Mouse (Mus musculus): ENCODE results near the gene Qrich1.

Gene Qrich1

DNA sequence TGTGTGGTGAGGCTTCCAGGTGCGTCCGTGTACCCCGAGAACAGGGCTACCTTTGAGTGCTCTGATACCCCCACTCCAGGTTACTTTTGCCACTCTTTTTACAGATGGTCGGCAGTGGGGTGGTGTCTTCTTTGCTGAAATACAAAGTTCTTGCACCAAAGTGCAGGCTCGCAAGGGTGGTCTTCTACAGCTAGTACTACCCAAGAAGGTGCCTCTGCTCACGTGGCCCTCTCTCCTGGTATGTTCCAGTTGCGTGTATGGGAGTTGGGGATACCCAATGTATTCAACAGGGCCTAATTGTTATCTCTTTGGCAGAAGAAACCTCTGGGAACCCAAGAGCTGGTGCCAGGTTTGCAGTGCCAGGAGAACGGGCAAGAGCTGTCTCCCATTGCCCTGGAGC is 23.4 kb upstream of the Qrich1 start:
- DNase-seq, result no peak

DNA sequence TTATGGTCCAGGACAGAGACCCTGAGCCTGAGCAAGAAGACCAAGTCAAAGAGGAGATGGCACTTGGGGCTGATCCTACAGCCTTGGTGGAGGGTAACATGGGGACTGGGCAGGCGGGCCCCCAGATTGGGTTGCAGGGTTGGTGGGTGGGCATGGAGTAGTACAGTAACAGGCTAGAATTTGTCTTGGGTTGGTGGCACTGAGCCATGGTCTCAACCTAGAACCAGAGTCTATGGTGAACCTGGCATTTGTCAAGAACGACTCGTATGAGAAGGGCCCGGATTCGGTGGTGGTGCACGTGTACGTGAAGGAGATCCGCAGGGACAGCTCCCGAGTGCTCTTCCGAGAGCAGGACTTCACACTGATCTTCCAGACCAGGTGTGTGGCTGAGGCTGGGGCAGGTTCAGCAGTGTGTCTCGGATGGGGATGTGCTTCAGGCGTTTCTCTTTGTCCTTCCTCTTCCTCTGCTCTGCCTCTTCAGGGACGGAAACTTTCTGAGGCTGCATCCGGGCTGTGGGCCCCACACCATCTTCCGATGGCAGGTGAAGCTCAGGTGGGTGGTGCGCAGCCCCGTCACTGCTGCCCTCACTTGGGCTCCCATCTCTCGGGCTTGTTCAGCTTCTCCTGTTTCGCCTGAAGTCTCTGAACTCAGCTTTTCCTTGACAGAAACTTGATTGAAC is 22.3 kb upstream of the Qrich1 start:
- no peak for DNase-seq

DNA sequence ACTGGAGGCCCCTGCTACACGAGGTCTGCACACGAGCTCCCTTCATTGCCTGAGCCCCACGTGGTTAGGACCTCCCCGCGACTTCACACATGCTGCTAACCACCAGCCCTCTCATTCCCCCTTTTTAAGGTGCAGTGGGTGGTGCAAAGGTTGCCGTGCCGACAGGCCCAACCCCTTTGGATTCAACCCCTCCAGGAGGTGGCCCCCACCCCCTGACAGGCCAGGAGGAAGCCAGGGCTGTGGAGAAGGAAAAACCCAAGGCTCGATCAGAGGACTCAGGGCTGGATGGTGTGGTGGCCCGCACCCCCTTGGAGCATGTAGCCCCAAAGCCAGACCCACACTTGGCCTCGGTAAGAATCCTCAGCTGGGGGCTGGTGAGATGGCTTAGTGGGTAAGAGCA is 21.7 kb upstream of the Qrich1 start:
- no peak for DNase-seq

DNA sequence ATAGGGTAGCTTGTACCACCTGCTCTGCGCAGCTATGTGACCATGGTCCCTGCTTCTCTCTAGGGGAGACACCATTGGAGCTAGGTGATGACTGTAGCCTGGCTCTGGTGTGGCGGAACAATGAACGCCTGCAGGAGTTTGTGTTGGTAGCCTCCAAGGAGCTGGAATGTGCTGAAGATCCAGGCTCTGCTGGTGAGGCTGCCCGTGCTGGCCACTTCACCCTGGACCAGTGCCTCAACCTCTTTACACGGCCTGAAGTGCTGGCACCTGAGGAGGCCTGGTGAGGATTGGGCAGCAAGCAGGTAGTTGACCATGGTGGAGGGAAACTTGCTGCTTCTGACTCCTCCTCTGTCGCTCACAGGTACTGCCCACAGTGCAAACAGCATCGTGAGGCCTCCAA is 17.4 kb upstream of the Qrich1 start:
- DNase-seq, result no peak

DNA sequence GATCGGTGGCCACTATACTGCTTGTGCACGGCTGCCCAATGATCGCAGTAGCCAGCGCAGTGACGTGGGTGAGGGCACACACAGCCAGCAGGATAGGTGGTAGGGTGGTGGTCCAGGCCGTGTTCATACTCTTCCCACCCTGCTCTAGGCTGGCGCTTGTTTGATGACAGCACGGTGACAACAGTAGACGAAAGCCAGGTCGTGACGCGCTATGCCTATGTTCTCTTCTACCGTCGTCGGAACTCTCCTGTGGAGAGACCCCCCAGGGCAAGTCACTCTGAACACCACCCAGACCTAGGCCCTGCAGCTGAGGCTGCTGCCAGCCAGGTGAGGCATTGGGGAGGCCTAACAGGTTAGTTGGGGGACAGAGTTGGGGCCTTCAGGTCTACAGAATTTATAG is 16.7 kb upstream of the Qrich1 start:
- no peak for DNase-seq

DNA sequence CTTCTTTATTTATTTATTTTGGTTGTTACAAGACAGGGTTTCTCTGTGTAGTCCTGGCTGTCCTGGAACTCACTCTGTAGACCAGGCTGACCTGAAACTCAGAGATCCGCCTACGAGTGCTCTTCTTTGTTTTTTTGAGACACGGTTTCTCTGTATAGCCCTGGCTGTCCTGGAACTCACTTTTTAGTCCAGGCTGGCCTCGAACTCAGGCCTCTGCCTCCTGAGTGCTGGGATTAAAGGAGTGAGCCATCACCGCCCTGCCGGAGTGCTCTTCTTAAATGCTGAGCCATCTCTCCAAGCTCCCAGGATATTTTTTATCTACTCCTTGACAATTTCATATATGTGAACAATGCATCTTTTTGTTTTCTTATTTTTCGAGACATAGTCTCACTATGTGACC is 9.7 kb upstream of the Qrich1 start:
- no peak for DNase-seq

DNA sequence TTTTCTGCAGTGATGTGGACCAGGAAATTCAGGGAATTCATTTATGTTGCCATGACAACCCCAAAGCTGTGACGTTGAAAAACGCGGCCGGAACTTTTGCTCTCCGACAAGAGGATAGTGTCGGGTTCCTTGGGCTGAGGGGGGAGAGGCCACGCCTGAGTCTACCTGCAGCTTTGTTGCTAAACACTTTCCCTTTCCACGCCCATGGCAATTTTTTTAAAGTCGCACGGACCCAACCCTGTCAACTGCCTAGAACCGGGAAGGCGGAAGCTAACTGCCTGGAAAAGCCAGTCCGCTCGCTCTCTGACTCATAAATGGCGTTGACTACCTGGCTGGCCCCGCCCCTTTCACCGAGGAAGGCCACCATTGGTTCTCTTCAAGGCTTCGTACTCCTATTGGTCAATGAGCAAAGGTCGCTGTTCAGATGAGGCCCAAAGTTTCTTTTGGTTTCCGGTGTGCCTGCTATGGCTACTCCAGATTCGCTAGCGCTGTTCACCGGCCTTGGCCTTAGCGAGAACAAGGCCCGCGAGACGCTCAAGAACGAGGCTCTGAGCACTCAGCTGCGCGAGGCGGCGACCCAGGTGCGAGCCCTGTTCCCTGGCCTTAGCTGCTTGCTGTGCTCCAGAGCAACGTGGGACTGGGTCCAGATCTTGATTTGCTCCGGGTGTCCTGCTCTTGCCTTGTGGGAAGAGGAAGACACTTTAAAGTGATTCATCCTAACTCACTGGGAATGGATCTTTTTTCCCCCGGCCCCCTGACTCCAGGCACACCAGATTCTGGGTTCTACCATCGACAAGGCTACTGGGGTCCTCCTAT is 8.8 kb upstream of the Qrich1 start, which contains the start of gene Qars:
TSS of gene Qars (plus strand) at position 88 of the 816 bp plus-strand sequence.
- DNase-seq, result peak; percentile 99

DNA sequence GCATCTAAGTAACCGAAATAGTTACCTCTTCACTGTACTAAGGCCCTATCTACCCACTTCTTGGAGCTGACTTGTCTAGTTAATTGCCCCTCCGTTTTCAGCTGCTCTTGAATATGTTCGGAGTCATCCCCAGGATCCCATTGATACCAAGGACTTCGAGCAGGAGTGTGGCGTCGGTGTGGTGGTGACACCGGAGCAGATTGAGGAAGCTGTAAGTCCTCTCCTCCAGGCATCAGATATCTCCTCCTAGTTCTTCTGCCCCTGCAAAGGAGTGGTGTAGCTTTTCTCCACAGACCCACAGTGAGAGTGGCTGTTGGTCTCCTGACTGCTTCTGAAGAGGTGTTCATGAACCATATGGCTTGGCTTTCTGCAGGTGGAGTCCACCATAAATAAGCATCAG is 7.8 kb upstream of the Qrich1 start:
- no peak for DNase-seq

DNA sequence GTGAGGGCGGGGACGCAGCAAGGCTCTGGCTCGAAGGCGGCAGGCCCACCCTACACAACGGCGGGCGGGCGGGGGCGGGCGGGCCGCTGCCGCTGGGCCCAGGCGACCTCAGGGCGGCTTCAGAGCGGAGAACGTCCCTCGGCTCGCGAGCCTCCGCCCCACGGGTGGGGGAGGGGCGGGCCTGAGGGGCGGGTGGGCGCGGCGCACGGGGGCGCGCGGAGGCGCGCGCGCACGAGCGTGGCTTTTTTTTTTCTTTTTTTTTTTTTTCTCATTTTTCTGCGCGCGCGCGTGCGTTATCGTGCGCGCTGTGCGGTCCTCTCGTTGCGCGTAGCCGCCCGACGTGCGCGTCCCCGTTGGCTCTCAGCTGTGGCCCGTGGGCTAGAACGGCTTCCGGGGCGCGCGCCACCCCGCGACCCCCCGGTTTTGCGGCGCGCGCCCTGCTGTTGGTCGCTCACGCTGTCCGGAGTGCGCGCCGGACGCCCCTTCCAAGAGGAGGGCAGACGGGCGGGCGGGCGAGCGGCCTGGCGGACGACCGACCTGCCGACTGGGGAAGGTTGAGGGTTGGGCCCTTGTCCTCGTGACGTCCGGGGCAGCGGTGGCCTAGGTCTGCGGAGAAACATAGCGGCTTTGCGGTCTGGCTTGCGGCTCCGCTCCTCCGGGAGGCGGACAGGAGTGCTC is 786 bp downstream of the Qrich1 start:
- peak; percentile 80 for DNase-seq

DNA sequence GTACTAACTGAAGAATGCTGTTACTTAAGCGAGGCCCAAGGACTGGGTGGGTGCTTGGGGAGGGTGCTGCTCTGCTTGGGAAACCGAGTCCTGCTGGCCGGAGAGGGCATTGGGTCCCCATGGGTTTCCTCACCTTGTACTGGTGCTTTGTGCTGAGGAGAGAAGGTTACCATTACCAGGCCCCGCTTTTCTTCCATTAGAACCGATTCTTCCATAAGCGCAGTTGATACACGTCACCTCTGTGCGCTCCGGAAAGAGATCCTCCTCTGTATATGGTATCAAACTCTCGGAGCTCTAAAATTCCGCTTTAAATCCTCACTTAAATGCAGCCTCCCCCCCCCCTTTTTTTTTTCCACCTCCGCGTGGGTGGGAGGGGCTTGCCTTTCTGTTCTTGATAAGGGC is 1.3 kb downstream of the Qrich1 start:
- no peak for DNase-seq

DNA sequence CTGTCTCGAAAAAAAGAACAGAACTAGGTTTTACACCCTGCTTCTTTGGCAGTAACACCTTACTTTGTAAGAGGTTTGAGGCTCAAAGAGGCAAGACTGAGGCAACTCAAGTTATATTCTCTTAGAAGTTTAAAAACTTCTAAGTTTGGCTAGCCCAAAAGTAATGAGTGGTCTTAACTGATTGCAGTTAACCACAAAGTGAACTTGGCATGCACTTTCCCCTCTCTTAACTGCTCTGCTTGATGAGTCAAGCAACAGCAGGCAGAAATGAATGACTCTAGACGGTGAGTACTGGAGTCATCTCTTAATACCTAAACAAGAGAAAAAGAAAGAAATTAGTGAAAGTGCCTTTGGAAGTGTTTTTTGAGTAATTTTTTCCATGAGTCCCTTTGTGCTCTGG is 5.0 kb downstream of the Qrich1 start:
- no peak for DNase-seq

DNA sequence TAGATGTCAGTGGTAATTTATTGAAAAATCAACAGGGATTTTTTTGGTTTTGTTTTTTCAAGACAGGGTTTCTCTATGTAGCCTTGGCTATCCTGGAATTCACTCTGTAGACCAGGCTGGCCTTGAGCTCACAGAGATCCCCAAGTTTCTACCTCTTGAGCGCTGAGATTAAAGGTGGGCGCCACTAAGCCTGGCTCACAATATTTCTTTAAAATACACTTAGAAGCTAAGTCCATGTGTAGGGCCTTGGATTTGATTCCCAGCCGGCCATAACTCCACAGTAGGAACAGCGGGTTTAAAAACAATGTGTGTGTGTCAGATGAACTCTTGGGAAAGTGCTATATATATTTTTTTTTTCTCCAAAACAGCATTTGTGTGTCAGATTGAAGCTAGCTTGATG is 6.7 kb downstream of the Qrich1 start:
- DNase-seq, result no peak

DNA sequence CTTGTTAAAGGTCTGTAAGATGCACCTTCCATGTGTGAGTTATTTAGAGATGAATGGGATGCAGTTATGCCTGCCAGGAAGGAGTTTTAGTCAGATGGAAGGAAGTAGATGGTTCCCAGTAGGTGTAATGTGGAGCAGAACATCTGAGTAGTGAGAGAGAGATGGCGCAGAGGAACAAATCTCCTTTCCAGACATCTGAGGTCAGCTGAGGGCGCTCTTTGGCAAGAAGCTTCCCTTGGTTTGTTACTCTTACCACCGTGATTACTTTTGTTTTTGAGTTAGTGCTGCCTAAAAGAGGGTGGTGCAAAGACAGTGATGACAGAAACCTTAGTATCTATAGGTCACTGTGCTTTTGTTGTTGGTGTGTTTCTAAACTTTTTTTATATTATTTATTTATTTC is 8.8 kb downstream of the Qrich1 start:
- no peak for DNase-seq

DNA sequence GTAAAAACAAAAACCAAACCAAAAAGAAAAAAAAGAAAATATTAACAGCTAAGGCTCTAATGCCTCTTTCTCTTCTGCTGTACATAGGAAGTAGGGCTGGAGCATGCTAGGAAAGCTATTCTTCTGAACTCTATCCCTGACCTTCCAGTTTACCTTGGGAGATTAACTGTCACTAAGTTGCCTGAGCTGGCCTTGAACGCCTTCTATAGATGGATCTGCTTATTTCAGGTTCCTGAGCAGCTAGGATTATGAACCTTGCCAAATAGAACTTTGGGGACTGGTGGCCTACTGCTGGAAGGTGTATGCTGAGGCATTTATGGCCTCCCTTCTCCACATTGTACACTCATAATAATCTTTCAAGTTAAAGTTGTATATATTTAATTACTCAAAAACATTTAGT is 14.3 kb downstream of the Qrich1 start:
- DNase-seq, result no peak

DNA sequence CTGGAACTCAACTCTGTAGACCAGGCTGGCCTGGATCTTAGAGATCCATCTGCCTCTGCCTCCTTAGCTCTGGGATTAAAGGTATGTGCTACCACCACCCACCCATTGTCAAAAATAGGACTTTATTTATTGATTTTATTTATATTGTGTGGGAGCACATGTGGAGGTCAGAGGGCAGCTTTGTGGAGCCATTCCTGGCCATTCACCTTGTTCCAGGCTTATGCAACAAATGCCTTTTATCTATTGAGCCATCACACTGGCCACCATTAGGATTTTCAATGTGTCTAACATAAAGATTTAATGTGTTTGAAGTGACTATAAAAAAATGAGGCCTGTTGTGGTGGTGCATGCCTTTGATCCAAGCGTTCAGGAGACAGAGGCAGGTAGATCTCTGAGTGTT is 14.9 kb downstream of the Qrich1 start:
- DNase-seq, result no peak

DNA sequence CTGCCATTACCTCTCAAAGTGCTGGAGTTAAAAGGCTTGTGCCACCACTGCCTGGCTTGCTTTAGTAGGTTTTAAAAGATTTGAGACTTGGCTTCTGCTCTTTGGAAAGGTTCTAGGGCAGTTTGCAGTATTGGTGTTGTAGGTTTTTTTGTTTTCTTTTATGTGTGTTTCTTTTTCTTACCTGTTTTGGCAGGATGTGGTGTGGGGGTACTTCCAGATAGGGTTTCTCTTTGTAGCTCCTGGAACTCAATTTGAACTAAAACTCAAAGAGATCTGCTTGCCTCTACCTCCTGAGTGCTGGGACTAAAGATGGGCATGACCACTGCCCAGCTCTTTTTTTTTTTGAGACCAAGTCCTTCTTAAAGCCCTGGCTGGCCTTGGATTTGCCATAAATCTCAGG is 24.2 kb downstream of the Qrich1 start:
- no peak for DNase-seq

DNA sequence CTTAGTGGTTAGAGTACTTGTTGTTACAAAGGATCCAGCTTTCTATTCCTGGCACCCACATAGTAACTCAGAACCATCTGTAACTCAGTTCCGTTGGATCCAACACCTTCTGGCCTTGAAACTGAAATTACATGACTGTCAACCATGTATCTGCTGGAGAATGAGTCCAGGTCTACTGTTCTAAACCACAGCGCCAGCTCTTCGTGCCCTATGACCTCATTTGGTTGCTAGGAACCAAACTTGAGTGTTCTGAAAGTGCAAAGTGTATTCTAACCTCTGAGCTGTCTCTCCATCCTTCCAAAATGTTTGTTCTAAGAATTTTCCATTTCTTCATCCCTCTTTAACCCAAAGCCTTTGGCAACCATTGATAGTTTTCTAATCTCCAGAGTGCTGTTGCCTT is 29.4 kb downstream of the Qrich1 start:
- peak; percentile 13 for DNase-seq

DNA sequence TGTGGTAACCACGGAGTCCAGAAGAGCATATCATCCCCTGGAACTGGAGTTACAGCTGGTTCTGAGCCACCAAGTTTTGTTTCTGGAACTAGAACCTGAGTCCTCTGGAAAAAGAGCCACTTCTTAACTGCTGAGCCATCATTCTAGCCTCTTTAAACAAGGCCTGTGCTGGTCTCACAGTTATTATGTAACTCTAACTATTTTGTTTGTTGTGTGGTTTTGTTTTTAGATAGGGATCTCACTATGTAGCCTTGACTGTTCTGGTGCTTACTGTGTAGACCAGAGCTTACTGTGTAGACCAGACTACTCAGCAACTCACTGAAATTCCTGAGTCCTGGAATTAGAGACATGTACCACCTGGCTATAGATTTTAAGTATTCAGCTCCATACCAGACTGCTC is 30.3 kb downstream of the Qrich1 start:
- no peak for DNase-seq

DNA sequence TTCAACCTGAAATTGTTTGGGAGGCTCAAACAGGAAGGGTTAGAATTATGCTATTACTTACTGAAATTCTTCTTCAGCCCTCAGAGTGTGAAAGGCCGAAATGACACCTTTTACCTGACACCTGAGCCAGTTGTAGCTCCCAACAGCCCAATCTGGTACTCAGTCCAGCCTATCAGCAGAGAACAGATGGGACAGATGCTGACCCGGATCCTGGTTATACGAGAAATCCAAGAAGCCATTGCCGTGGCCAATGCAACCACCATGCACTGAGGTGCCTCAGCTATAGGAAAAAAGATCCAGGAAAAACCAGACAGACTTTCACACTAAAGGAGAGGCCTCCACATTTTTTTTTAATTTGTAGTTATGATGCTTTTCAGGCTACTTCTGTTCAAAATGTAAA is 42.6 kb downstream of the Qrich1 start:
- DNase-seq, result no peak

DNA sequence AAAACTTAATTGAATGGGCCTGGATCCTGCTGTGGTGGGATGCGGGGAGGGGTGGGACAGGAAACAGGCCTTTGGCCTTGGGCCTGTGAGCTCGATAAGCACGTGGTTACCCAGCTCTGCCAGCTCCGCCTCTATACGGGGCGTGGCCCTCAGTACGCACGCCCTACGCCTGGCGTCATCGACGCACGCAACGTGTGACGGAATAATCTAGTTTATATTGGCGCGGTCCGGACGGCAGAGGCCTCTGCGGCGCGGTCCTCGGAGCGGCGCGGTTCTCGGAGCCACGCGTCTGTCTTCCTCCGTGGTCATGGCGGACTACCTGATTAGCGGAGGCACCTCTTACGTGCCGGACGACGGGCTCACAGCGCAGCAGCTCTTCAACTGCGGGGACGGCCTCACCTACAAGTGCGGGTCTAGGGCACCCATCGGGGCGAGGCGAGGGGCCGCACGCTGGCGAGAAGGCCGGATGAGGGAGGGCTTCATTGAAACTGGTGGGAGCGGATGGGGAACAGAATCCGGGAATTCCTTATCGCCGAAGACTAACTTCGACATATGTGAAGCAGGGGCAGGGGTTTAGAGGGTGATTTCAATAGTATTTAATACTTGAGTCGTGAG is 43.7 kb downstream of the Qrich1 start, which contains the start of gene Impdh2:
TSS of gene Impdh2 (plus strand) at position 60 of the 615 bp plus-strand sequence.
- DNase-seq, result peak; percentile 97

DNA sequence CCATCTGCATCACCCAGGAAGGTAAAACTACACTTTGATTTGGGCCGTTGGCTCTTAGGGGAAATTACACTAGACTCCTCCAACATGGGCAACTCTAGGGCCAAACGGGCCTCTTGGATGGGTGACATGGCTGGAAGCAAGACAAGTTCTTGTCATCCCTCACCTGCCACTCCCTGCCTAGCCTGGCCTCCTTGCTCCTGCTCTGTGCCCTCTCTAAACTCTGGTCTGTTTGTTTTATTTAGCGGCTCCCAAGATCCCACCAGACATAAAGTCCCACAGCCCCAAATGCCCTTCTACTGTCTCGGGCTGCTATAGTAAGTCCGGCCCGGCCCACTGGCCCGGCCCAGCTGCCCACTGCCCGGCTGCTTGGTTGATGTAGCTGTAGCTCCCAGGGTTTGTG is 47.1 kb downstream of the Qrich1 start:
- DNase-seq, result no peak

DNA sequence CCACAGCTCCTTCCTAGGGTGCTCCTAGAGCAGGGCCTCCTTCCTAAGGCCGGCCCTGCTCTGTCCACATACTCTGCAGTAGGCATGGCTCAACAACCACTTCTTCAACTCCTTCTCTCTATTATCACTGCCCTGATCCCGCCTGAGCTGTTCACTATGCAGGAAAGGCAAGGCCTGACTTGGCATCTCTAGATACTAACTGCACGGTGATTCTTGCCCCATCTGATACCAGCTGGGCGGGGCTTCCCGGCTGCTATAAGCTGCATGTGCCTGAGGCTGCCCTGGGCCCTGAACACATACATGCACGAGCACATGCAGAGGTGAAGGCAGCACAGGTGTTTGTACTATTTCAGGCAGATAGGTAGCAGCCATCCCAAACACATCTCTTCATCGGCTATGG is 47.5 kb downstream of the Qrich1 start:
- no peak for DNase-seq

Measured in kidney, adult 9 months (tissue).